ENCODE assay signal across 12 mouse cellular contexts in the genomic region with DNA sequence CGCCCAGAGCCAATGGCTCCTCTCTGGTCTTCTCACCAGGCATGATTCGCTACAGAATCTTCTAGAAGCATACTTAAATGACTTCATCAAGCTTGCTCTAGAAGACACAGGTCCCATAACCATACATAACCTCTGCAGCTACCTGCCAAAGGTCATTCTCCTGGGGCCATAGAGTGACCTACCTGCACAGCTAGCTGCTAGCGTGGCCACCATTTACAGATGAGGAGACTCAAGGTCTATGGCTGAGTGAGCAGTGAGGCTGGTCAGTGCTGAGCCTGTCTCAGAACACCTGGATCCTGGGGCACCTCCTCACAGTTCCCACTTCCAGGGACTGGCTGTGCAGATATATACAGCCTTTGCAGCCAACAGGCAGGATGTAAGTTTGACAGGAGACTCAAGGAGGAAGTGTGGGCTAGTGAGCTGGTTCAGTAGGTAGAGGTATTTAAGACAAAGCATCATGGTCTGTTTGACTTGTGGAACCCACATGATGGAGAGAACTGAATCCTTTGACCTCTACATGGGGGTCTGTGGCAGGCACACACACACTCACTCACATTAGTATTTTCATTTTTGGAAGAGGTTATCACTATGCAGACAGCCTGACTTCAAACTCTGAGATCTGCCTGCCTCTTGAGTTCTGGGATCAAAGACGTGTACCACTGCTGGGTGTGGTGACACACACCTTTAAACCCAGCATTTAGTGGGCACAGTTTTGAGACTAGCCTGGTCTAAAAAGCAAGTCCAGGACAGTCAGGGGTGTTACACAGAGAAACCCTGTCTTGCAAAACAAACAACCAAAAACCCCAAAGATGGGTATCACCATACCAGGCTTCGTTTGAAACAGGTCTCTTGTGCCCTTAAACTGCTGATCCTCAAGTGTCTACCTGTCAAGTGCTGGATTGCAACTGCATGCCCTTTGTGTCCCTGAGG. TPM values are rescaled to one million over a fixed set of nuclear protein-coding genes. Genes with fewer than 3 reads are reported as not detected.
DNase-seq lines count a peak whose midpoint lies in the region; ATAC-seq and TF ChIP-seq lines count a peak whose summit lies in the region.
"Had no signal": no experiment of that assay in that cellular context is flagged by ENCODE, and none has a peak within 500 bp of the region (broad histone marks: within the 10 kb centered on the region; RNA-seq: fewer than 3 reads in every experiment).

No protein-coding gene starts in this region.

- peaks cover 27% of the 10 kb centered on the region for H3K36me3 ChIP-seq in intestine, embryonic 16.5 days (ENCODE audit: control insufficient read depth, insufficient read depth, low read length)
- H3K36me3 ChIP-seq in intestine, embryonic 15.5 days, result peaks cover 32% of the 10 kb centered on the region
- peaks cover 14% of the 10 kb centered on the region for H3K36me3 ChIP-seq in thymus, adult 2 months (ENCODE audit: control insufficient read depth, insufficient read depth, low read length)

- no peak for TF ChIP-seq CTCF in thymus, adult 2 months (IDR thresholded peaks at IDR 0.05; ENCODE audit: borderline replicate concordance, control insufficient read depth, extremely low read depth, insufficient read depth, low read length, poor library complexity)

- H3K27ac ChIP-seq in intestine, embryonic 16.5 days (ENCODE audit: low read length), result peak overlapping the region; percentile 60
- no peak overlapping the region for H3K27ac ChIP-seq in intestine, embryonic 15.5 days
- H3K27ac ChIP-seq in thymus, adult 2 months (ENCODE audit: control insufficient read depth, insufficient read depth, low read length), result peak overlapping the region; percentile 97
- H3K27ac ChIP-seq in brown adipose tissue, adult 24 weeks (replicated peaks; ENCODE audit: low read depth, low read length), result peak overlapping the region; percentile 43
- H3K27ac ChIP-seq: forebrain, embryonic 12.5 days; heart, embryonic 10.5 days; liver, embryonic 14.5 days had no signal

- no peak overlapping the region for H3K4me3 ChIP-seq in intestine, embryonic 16.5 days (ENCODE audit: low read length)
- no peak overlapping the region for H3K4me3 ChIP-seq in intestine, embryonic 15.5 days (replicated peaks)
- H3K4me3 ChIP-seq in thymus, adult 2 months (ENCODE audit: control insufficient read depth, insufficient read depth, low read length), result no peak overlapping the region
- H3K4me3 ChIP-seq in brown adipose tissue, adult 24 weeks (ENCODE audit: insufficient read depth, low read depth, low read length), result no peak overlapping the region
- H3K4me3 ChIP-seq: forebrain, embryonic 12.5 days; heart, embryonic 10.5 days had no signal

- H3K4me2 ChIP-seq in intestine, embryonic 16.5 days (ENCODE audit: low read depth, low read length), result no peak overlapping the region
- no peak overlapping the region for H3K4me2 ChIP-seq in intestine, embryonic 15.5 days (replicated peaks)
- H3K4me2 ChIP-seq: forebrain, embryonic 12.5 days had no signal

- TF ChIP-seq POLR2A in thymus, adult 2 months (IDR thresholded peaks at IDR 0.05; ENCODE audit: control insufficient read depth, extremely low read depth, insufficient read depth, low read length, poor library complexity), result no peak

- H3K4me1 ChIP-seq in intestine, embryonic 16.5 days (ENCODE audit: control insufficient read depth, insufficient read depth, low read length), result peaks cover 28% of the 10 kb centered on the region
- peaks cover 25% of the 10 kb centered on the region for H3K4me1 ChIP-seq in intestine, embryonic 15.5 days (replicated peaks)
- peaks cover 46% of the 10 kb centered on the region for H3K4me1 ChIP-seq in thymus, adult 2 months (replicated peaks; ENCODE audit: control insufficient read depth, insufficient read depth, low read length)
- H3K4me1 ChIP-seq in brown adipose tissue, adult 24 weeks (ENCODE audit: control insufficient read depth, insufficient read depth, insufficient read length, low read length), result peaks cover 9% of the 10 kb centered on the region

- ATAC-seq in intestine, embryonic 16.5 days, result no peak
- ATAC-seq in intestine, embryonic 15.5 days, result no peak

- DNase-seq in thymus, adult 2 months, result no peak
- DNase-seq in thymus, postnatal 10 days (ENCODE audit: low spot score in 2 of 2), result no peak
- peak; percentile 28 for DNase-seq in yolk sac, embryonic 10.5 days (ENCODE audit: low spot score)
- DNase-seq in kidney, postnatal 4 days, result no peak
- DNase-seq: adrenal gland, adult 8-10 months; cerebellum, adult 11 months had no signal

- H3K9me3 ChIP-seq in intestine, embryonic 16.5 days (ENCODE audit: control insufficient read depth, low read length), result no peaks in the 10 kb centered on the region
- no peaks in the 10 kb centered on the region for H3K9me3 ChIP-seq in intestine, embryonic 15.5 days
- H3K9me3 ChIP-seq: forebrain, embryonic 12.5 days; heart, embryonic 10.5 days had no signal

- whole genome bisulfite sequencing in intestine, embryonic 16.5 days, result 72% methylated on average over 5 of the region's 5 CpGs
- 76% methylated on average over 5 of the region's 5 CpGs for WGBS in intestine, embryonic 15.5 days
- WGBS in thymus, adult 2 months, result 71% methylated on average over 5 of the region's 5 CpGs

- no peak overlapping the region for H3K9ac ChIP-seq in intestine, embryonic 16.5 days (ENCODE audit: low read depth, low read length)
- no peak overlapping the region for H3K9ac ChIP-seq in intestine, embryonic 15.5 days
- H3K9ac ChIP-seq: forebrain, embryonic 12.5 days; liver, embryonic 14.5 days had no signal

- H3K27me3 ChIP-seq in intestine, embryonic 16.5 days (replicated peaks; ENCODE audit: control insufficient read depth, insufficient read depth, low read length), result no peaks in the 10 kb centered on the region
- no peaks in the 10 kb centered on the region for H3K27me3 ChIP-seq in intestine, embryonic 15.5 days (replicated peaks)
- no peaks in the 10 kb centered on the region for H3K27me3 ChIP-seq in thymus, adult 2 months (ENCODE audit: control insufficient read depth, insufficient read depth, low read length)
- H3K27me3 ChIP-seq: forebrain, embryonic 12.5 days had no signal

RNA-seq across cellular contexts. Expression of gene Rps11, which starts 4.2 kb away (rescaled TPM):
- 1,613 and 1,701 TPM in 2 replicates for polyA plus RNA-seq in intestine, embryonic 16.5 days (2015; fragmentation: Nextera tagmentation; extraction: Ambion mirVana)
- 1,711 TPM in 2 replicates for polyA plus RNA-seq in intestine, embryonic 15.5 days (2015; fragmentation: Nextera tagmentation; extraction: Ambion mirVana)
- polyA plus RNA-seq in thymus, adult 2 months (2012; rRNA removed), result 343 and 363 TPM in 2 replicates
- polyA plus RNA-seq in brown adipose tissue, adult 24 weeks (2012; ENCODE audit: insufficient read depth, insufficient read length, missing spikeins), result 1,258 and 1,344 TPM in 2 replicates

RNA-seq across cellular contexts. Expression of gene Rpl13a, which starts 8.5 kb away (rescaled TPM):
- 1,233 and 1,311 TPM in 2 replicates for polyA plus RNA-seq in intestine, embryonic 16.5 days (2015; fragmentation: Nextera tagmentation; extraction: Ambion mirVana)
- polyA plus RNA-seq in intestine, embryonic 15.5 days (2015; fragmentation: Nextera tagmentation; extraction: Ambion mirVana), result 1,301 and 1,445 TPM in 2 replicates
- 4,999 and 5,006 TPM in 2 replicates for polyA plus RNA-seq in thymus, adult 2 months (2012; rRNA removed)
- polyA plus RNA-seq in brown adipose tissue, adult 24 weeks (2012; ENCODE audit: insufficient read depth, insufficient read length, missing spikeins), result 1,142 and 1,278 TPM in 2 replicates

RNA-seq across cellular contexts. Expression of gene Gm45713, which starts 16.0 kb away (rescaled TPM):
- polyA plus RNA-seq in intestine, embryonic 16.5 days (2015; fragmentation: Nextera tagmentation; extraction: Ambion mirVana), result 0.20 TPM in 1 of 2 replicates, not detected in the other
- polyA plus RNA-seq in intestine, embryonic 15.5 days (2015; fragmentation: Nextera tagmentation; extraction: Ambion mirVana), result 0.24 and 0.28 TPM in 2 replicates
- 0.27 and 0.91 TPM in 2 replicates for polyA plus RNA-seq in thymus, adult 2 months (2012; rRNA removed)
- polyA plus RNA-seq in brown adipose tissue, adult 24 weeks (2012; ENCODE audit: insufficient read depth, insufficient read length, missing spikeins), result not detected in 2 replicates

RNA-seq across cellular contexts. Expression of gene Flt3l, which starts 16.2 kb away (rescaled TPM):
- 2.2 and 2.5 TPM in 2 replicates for polyA plus RNA-seq in intestine, embryonic 16.5 days (2015; fragmentation: Nextera tagmentation; extraction: Ambion mirVana)
- polyA plus RNA-seq in intestine, embryonic 15.5 days (2015; fragmentation: Nextera tagmentation; extraction: Ambion mirVana), result 1.8 and 2.0 TPM in 2 replicates
- 177 and 207 TPM in 2 replicates for polyA plus RNA-seq in thymus, adult 2 months (2012; rRNA removed)
- 5.9 and 6.8 TPM in 2 replicates for polyA plus RNA-seq in brown adipose tissue, adult 24 weeks (2012; ENCODE audit: insufficient read depth, insufficient read length, missing spikeins)

RNA-seq across cellular contexts. Expression of gene Fcgrt, which starts 16.4 kb away (rescaled TPM):
- 334 and 458 TPM in 2 replicates for polyA plus RNA-seq in intestine, embryonic 16.5 days (2015; fragmentation: Nextera tagmentation; extraction: Ambion mirVana)
- polyA plus RNA-seq in intestine, embryonic 15.5 days (2015; fragmentation: Nextera tagmentation; extraction: Ambion mirVana), result 153 and 168 TPM in 2 replicates
- 30.8 and 38.9 TPM in 2 replicates for polyA plus RNA-seq in thymus, adult 2 months (2012; rRNA removed)
- polyA plus RNA-seq in brown adipose tissue, adult 24 weeks (2012; ENCODE audit: insufficient read depth, insufficient read length, missing spikeins), result 167 and 170 TPM in 2 replicates
